Mouse (Mus musculus) lung, postnatal 25 days (tissue): ENCODE results near the gene Plscr1.

Experiments used
- DNase-seq: peaks from one replicate; pipeline ENCODE4 v3.0.0; 2022; ENCODE audit warnings: low spot score

Gene Plscr1

GRCm38 (mm10) chr9:92305620-92306220, 56.2 kb downstream of the Plscr1 start:
- DNase-seq: no peak

- DNase-seq: no peak
These were observed 59.5 kb downstream of the Plscr1 start, which contains the start of gene 1700057G04Rik for GRCm38 (mm10) chr9:92309077-92309476. Gene 1700057G04Rik, plus strand, starts transcription at chr9:92309377.

- no peak for DNase-seq
These were observed 67.2 kb downstream of the Plscr1 start for GRCm38 (mm10) chr9:92316791-92317190.
